Mouse (Mus musculus) embryonic facial prominence, embryonic 10.5 days (tissue): ENCODE measurements around the gene Hoxd12. TPM values are rescaled to one million over a fixed set of nuclear protein-coding genes. Genes with fewer than 3 reads are reported as not detected.

Experiments
- DNase-seq: peaks from one replicate; pipeline ENCODE4 v3.0.0-alpha.2; 2017; ENCODE audit warnings: low spot score
- H3K27ac ChIP-seq: fragments of 300-500 bp; sonication (generic); replicated peaks from 2 replicates; pipeline ENCODE4 v1.5.1; 2016; ENCODE audit warnings: mild to moderate bottlenecking
- H3K27me3 ChIP-seq: fragments of 300-500 bp; sonication (generic); replicated peaks from 2 replicates; pipeline ENCODE4 v1.6.1; 2016; ENCODE audit warnings: low read depth, mild to moderate bottlenecking; ENCODE audit not compliant: poor library complexity, severe bottlenecking
- H3K36me3 ChIP-seq: fragments of 300-500 bp; sonication (generic); replicated peaks from 2 replicates; pipeline ENCODE4 v1.6.1; 2016; ENCODE audit warnings: mild to moderate bottlenecking, moderate library complexity
- H3K4me1 ChIP-seq: fragments of 300-500 bp; sonication (generic); 2 replicates; pipeline ENCODE4 v1.6.1; 2016
- H3K4me3 ChIP-seq: fragments of 300-500 bp; sonication (generic); 2 replicates; pipeline ENCODE4 v1.5.1; 2016; ENCODE audit warnings: mild to moderate bottlenecking, moderate library complexity
- H3K9me3 ChIP-seq: fragments of 300-500 bp; sonication (generic); 2 replicates; pipeline ENCODE4 v1.6.1; 2016; ENCODE audit warnings: mild to moderate bottlenecking
- WGBS: fragments of 180-500 bp; shearing (Covaris S2); methylation state at CpG from one replicate; pipeline ENCODE4 v1.1.7; 2016; 5-methylcytosine and 5-hydroxymethylcytosine counted together
- polyA plus RNA-seq: library from polyadenylated mRNA; unstranded; fragments of >200 nt; fragmentation: Nextera tagmentation; extraction: Ambion mirVana; gene quantifications from 2 replicates; pipeline ENCODE4 v1.2.1, GENCODE M21; 2016

The Hoxd12 gene
- polyA plus RNA-seq, 1 experiment from 2014 or later = not detected

DNA sequence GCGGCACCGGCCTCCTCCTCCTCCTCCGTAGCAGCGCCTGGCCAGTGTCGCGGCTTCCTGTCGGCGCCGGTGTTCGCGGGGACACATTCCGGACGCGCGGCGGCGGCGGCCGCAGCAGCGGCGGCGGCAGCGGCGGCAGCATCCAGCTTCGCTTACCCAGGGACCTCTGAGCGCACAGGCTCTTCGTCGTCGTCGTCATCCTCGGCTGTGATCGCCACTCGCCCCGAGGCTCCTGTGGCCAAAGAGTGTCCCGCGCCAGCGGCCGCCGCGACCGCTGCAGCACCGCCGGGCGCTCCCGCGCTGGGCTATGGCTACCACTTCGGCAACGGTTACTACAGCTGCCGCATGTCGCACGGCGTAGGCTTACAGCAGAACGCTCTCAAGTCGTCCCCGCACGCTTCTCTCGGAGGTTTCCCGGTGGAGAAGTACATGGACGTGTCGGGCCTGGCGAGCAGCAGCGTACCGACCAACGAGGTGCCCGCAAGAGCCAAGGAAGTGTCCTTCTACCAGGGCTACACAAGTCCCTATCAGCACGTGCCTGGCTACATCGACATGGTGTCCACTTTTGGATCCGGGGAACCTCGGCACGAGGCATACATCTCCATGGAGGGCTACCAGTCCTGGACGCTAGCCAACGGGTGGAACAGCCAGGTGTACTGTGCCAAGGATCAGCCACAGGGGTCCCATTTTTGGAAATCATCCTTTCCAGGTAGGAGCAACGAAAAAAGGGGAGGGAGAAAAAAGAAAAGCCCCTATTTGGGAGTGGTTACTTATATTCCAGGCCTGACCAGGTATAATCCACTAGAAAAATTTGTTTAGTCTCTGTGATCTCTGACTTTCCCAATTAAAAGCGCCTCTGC is 6.2 kb upstream of the Hoxd12 start:
- Histone ChIP-seq H3K36me3 (no peaks in the 10 kb centered on the region), H3K27me3 (peaks cover 100% of the 10 kb centered on the region), H3K27ac (no peak overlapping the region), H3K9me3 (no peaks in the 10 kb centered on the region), H3K4me1 (peaks cover 18% of the 10 kb centered on the region), H3K4me3 (peak overlapping the region; percentile 55)
- DNase-seq = peak; percentile 72
- under 1% methylated on average over 74 of the region's 74 CpGs for WGBS

DNA sequence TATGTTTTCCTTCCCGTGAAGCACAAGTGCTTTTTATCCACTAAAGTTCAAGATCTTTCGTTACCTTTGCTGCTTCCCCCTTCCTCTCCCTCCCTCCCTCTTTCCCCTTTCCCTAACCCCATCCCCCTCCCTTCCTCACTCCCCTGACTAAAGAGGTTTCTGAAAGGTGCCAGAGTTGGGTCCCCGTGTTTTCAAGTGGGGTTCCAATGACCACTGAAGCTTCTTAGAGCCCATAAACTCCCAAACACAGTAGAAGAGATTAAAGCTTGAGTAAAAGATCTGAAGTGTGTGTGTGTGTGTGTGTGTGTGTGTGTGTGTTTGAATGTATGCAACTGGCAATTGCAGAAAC is 5.6 kb upstream of the Hoxd12 start:
- peak; percentile 37 for DNase-seq

GRCm38 (mm10) chr2:74669650-74670235 is 5.1 kb upstream of the Hoxd12 start:
- no peak overlapping the region for H3K4me3 ChIP-seq
- under 1% methylated on average over 14 of the region's 14 CpGs for WGBS
- no peaks in the 10 kb centered on the region for H3K36me3 ChIP-seq
- H3K27me3 ChIP-seq = peaks cover 100% of the 10 kb centered on the region
- peak; percentile 48 for DNase-seq
- H3K4me1 ChIP-seq = peaks cover 20% of the 10 kb centered on the region
- H3K27ac ChIP-seq = no peak overlapping the region
- H3K9me3 ChIP-seq = no peaks in the 10 kb centered on the region

More for the DNA sequence above, 5.6 kb upstream of the Hoxd12 start:
- peaks cover 100% of the 10 kb centered on the region for H3K27me3 ChIP-seq
- no peak overlapping the region for H3K4me3 ChIP-seq
- no peaks in the 10 kb centered on the region for H3K36me3 ChIP-seq
- H3K9me3 ChIP-seq = no peaks in the 10 kb centered on the region
- H3K27ac ChIP-seq = no peak overlapping the region
- H3K4me1 ChIP-seq = peaks cover 20% of the 10 kb centered on the region
- WGBS = under 1% methylated on average over 3 of the region's 3 CpGs

DNA sequence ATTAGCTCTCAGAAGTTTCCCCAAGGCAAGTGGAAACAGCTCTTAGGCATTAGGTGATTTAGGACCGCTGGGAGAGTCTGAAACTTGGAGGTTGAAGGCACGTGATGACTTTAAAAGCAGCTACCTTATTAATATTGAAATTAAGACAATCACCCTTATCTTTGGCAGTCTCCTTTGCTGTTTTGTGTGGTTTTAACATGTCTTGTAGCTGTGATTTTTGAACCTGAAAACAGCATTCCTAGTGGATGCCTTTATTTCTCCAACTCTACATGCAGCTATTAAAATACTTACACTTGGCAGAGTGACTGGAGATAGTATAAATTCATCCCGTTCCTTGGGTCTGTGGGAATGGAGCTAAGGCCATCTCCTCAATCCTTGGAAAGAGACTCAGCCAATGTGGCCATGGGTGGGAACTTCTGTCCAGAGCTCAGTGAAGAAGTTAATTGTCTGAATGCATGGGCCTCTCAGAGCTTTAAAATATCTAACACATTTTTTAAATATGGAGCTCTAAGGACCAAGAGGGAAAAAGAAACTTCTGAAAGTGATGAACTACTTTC is 4.1 kb upstream of the Hoxd12 start:
- H3K27me3 ChIP-seq = peaks cover 100% of the 10 kb centered on the region
- no peaks in the 10 kb centered on the region for H3K36me3 ChIP-seq
- H3K9me3 ChIP-seq = no peaks in the 10 kb centered on the region
- H3K4me1 ChIP-seq = peaks cover 26% of the 10 kb centered on the region
- peak; percentile 11 for DNase-seq
- 2% methylated on average over 3 of the region's 3 CpGs for WGBS
- no peak overlapping the region for H3K4me3 ChIP-seq
- no peak overlapping the region for H3K27ac ChIP-seq

- peaks cover 26% of the 10 kb centered on the region for H3K4me1 ChIP-seq
- WGBS = 2% methylated on average over 5 of the region's 5 CpGs
These were observed 3.0 kb upstream of the Hoxd12 start for GRCm38 (mm10) chr2:74671847-74672246.

GRCm38 (mm10) chr2:74672481-74673362 is 2.1 kb upstream of the Hoxd12 start:
- DNase-seq = peak; percentile 86
- no peaks in the 10 kb centered on the region for H3K9me3 ChIP-seq
- peaks cover 25% of the 10 kb centered on the region for H3K4me1 ChIP-seq
- H3K27me3 ChIP-seq = peaks cover 100% of the 10 kb centered on the region
- peak overlapping the region; percentile 46 for H3K4me3 ChIP-seq
- no peaks in the 10 kb centered on the region for H3K36me3 ChIP-seq
- H3K27ac ChIP-seq = no peak overlapping the region
- under 1% methylated on average over 40 of the region's 40 CpGs for WGBS

More at GRCm38 (mm10) chr2:74671847-74672246, 3.0 kb upstream of the Hoxd12 start:
- DNase-seq = peak; percentile 24
- Histone ChIP-seq H3K27me3 (peaks cover 100% of the 10 kb centered on the region), H3K27ac (no peak overlapping the region), H3K9me3 (no peaks in the 10 kb centered on the region), H3K36me3 (no peaks in the 10 kb centered on the region), H3K4me3 (no peak overlapping the region)

DNA sequence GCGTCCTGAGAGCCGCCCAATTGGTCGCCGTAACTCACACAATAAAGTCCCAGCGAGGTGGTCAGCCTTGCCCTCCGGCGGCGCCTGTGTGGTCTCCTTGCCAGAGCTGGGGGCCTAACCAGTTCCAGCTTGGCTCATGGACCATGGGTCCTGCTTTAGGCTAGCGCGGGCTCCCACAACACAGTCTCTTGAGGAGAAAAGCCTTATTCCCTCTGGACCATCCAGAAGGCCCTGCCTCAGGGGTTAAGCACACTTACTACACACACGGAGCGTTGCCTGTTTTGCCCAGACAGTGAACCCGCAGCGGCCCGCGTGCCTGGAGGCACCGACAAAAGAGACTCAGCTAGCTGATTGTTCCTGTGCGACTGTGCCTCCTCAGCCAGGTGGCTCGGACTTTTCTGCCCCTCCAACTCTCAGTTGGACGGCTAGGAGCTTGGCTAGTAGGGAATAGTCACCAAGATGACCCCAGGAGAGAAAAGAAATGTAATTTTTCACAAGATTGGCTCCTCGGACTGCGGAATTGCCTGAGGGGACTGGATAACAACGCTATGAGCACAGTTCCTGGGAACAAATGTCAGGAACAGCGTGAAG is 883 bp upstream of the Hoxd12 start:
- Histone ChIP-seq H3K4me1 (peaks cover 15% of the 10 kb centered on the region), H3K4me3 (no peak overlapping the region), H3K27me3 (peaks cover 100% of the 10 kb centered on the region), H3K27ac (no peak overlapping the region), H3K9me3 (no peaks in the 10 kb centered on the region), H3K36me3 (no peaks in the 10 kb centered on the region)
- WGBS = under 1% methylated on average over 24 of the region's 24 CpGs
- peak; percentile 64 for DNase-seq

- WGBS = 2% methylated on average over 24 of the region's 24 CpGs
- Histone ChIP-seq H3K9me3 (no peaks in the 10 kb centered on the region), H3K4me3 (no peak overlapping the region), H3K36me3 (no peaks in the 10 kb centered on the region), H3K27me3 (peaks cover 100% of the 10 kb centered on the region), H3K4me1 (peaks cover 15% of the 10 kb centered on the region), H3K27ac (no peak overlapping the region)
- DNase-seq = peak; percentile 29
These were observed 961 bp downstream of the Hoxd12 start for GRCm38 (mm10) chr2:74675666-74676282.

DNA sequence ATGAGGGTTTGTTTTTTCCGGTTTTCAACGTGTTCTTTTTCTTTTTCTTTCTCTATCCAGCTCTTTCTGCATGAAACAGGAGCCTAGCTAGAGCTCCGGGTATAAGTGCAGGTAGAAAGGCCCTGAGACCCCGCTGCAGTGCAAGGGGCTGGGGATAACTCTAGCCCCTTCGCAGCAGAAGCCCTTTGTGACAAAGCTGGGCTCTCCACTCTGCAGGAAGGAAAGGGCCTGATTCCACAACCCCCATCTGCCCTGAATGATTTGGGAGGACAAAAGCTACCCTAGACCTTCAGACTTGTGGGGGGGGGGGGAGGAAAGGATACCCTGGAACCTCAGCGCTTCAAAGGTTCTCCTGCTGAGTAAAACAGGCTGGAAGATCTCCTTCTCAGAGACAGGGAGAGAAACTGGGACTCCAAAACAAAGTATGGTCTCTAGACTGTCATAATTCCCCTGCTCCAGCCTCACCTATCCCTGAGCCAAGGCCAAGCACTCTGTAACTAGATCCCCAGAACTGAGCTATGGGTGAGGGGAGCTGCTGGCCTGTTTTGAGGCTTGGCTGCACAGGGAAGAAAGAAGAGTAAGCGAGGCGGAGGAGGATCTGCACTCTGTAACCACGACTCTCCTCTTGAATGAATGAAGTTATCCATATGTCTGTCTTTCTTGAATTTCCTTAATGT is 1.7 kb downstream of the Hoxd12 start:
- Histone ChIP-seq H3K9me3 (no peaks in the 10 kb centered on the region), H3K27me3 (peaks cover 100% of the 10 kb centered on the region), H3K4me1 (peaks cover 16% of the 10 kb centered on the region), H3K27ac (no peak overlapping the region), H3K4me3 (no peak overlapping the region), H3K36me3 (no peaks in the 10 kb centered on the region)
- no peak for DNase-seq
- WGBS = 2% methylated on average over 9 of the region's 9 CpGs

DNA sequence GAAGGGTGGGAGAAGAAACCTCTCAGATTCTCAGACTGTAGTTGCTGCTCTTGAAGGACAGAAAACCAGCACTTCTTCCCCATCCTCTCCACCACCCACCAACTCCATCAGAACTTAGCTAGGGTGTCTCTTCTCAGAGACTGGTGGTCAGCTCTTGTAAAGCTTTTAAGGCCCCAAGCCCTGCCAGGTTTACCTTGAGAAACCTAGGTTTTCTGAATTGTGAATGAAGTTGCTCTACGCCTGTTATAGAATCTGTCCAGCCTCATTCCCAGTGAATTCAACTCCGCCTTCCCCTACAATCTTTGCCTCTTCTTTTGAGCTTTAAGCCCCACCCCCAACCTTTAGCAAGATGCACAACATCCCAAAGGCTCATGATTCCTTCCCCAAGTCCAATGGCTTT is 2.3 kb downstream of the Hoxd12 start:
- Histone ChIP-seq H3K36me3 (no peaks in the 10 kb centered on the region), H3K4me1 (peaks cover 22% of the 10 kb centered on the region), H3K9me3 (no peaks in the 10 kb centered on the region), H3K27me3 (peaks cover 100% of the 10 kb centered on the region), H3K4me3 (no peak overlapping the region), H3K27ac (no peak overlapping the region)
- WGBS = 13% methylated on average over 2 of the region's 2 CpGs
- DNase-seq = peak; percentile 34

GRCm38 (mm10) chr2:74678891-74679595 is 4.2 kb downstream of the Hoxd12 start, which contains the start of gene Hoxd11:
Gene Hoxd11, plus strand, starts transcription at chr2:74679557.
- no peak within 1 kb of the TSS for H3K27ac ChIP-seq
- 2% methylated on average over 15 of the region's 15 CpGs for WGBS
- H3K9me3 ChIP-seq = no peaks in the 10 kb centered on the region
- peaks cover 22% of the 10 kb centered on the region for H3K4me1 ChIP-seq
- peak; percentile 38 for DNase-seq
- H3K36me3 ChIP-seq = no peaks in the 10 kb centered on the region
- H3K27me3 ChIP-seq = peaks cover 100% of the 10 kb centered on the region
- H3K4me3 ChIP-seq = no peak within 1 kb of the TSS
